Mouse (Mus musculus): ENCODE data around the gene Dysf. TPM values are rescaled to one million over a fixed set of nuclear protein-coding genes. Genes with fewer than 3 reads are reported as not detected.
"Not testable (repeated sequence)": the region's sequence is repeated elsewhere in the genome, so short reads cannot be mapped to it uniquely, and the experiment has no call there.

Gene Dysf
- total RNA-seq (2021) = 1 to 10 TPM; 3.7 to 5.8 TPM

GRCm38 (mm10) chr6:84008363-84009171, at the start of gene Dysf:
Gene Dysf, plus strand, starts transcription at chr6:84008590.
- peak in 1 of 2 experiments; percentile 54 for DNase-seq (ENCODE audit: extremely low spot score in 1 of 2, low spot score in 2 of 2)
- intact Hi-C loops (cut with DNase I) = no loop called here

GRCm38 (mm10) chr6:83987642-83988041, 20.7 kb upstream of the Dysf start:
- intact Hi-C loops (cut with DNase I) = no loop called here
- no peak for DNase-seq (ENCODE audit: extremely low spot score in 1 of 2, low spot score in 2 of 2)

- DNase-seq (ENCODE audit: extremely low spot score in 1 of 2, low spot score in 2 of 2) = no peak
- intact Hi-C loops (cut with DNase I) = no loop called here
Measured at GRCm38 (mm10) chr6:84002716-84003115, 5.7 kb upstream of the Dysf start.

- DNase-seq (ENCODE audit: extremely low spot score in 1 of 2, low spot score in 2 of 2) = no peak
- intact Hi-C loops (cut with DNase I) = no loop called here
Measured at GRCm38 (mm10) chr6:84004295-84004694, 4.1 kb upstream of the Dysf start.

- intact Hi-C loops (cut with DNase I) = no loop called here
- no peak for DNase-seq (ENCODE audit: extremely low spot score in 1 of 2, low spot score in 2 of 2)
Measured at GRCm38 (mm10) chr6:84009172-84009872, 932 bp downstream of the Dysf start.

GRCm38 (mm10) chr6:84009915-84010302, 1.5 kb downstream of the Dysf start:
- DNase-seq (ENCODE audit: extremely low spot score in 1 of 2, low spot score in 2 of 2) = no peak
- intact Hi-C loops (cut with DNase I) = no loop called here

- peak in 1 of 2 experiments; percentile 33 for DNase-seq (ENCODE audit: extremely low spot score in 1 of 2, low spot score in 2 of 2)
- intact Hi-C loops (cut with DNase I) = no loop called here
Measured at GRCm38 (mm10) chr6:84010303-84011225, 2.2 kb downstream of the Dysf start.

- intact Hi-C loops (cut with DNase I) = loop anchor here (5.0 kb wide), 1 partner anchor 47 kb away; no protein-coding TSS in a partner anchor
- peak in 1 of 2 experiments; percentile 75 for DNase-seq (ENCODE audit: extremely low spot score in 1 of 2, low spot score in 2 of 2)
Measured at GRCm38 (mm10) chr6:84014961-84015683, 6.7 kb downstream of the Dysf start.

- DNase-seq (ENCODE audit: extremely low spot score in 1 of 2, low spot score in 2 of 2) = no peak
- intact Hi-C loops (cut with DNase I) = loop anchor here (5.0 kb wide), 1 partner anchor 45 kb away; no protein-coding TSS in a partner anchor
Measured at GRCm38 (mm10) chr6:84016851-84017250, 8.5 kb downstream of the Dysf start.

GRCm38 (mm10) chr6:84017392-84017791, 9.0 kb downstream of the Dysf start:
- intact Hi-C loops (cut with DNase I) = loop anchor here (5.0 kb wide), 1 partner anchor 45 kb away; no protein-coding TSS in a partner anchor
- DNase-seq (ENCODE audit: extremely low spot score in 1 of 2, low spot score in 2 of 2) = no peak

GRCm38 (mm10) chr6:84018906-84019550, 10.6 kb downstream of the Dysf start:
- DNase-seq (ENCODE audit: extremely low spot score in 1 of 2, low spot score in 2 of 2) = peak in 1 of 2 experiments; percentile 64
- intact Hi-C loops (cut with DNase I) = loop anchor here (5.0 kb wide), 1 partner anchor 43 kb away; no protein-coding TSS in a partner anchor

- intact Hi-C loops (cut with DNase I) = no loop called here
- no peak for DNase-seq (ENCODE audit: extremely low spot score in 1 of 2, low spot score in 2 of 2)
Measured at GRCm38 (mm10) chr6:84020002-84020401, 11.6 kb downstream of the Dysf start.

GRCm38 (mm10) chr6:84021990-84022389, 13.6 kb downstream of the Dysf start:
- intact Hi-C loops (cut with DNase I) = no loop called here
- no peak for DNase-seq (ENCODE audit: extremely low spot score in 1 of 2, low spot score in 2 of 2)

- no peak for DNase-seq (ENCODE audit: extremely low spot score in 1 of 2, low spot score in 2 of 2)
- intact Hi-C loops (cut with DNase I) = no loop called here
Measured at GRCm38 (mm10) chr6:84025636-84026035, 17.2 kb downstream of the Dysf start.

GRCm38 (mm10) chr6:84028791-84029190, 20.4 kb downstream of the Dysf start:
- intact Hi-C loops (cut with DNase I) = no loop called here
- no peak for DNase-seq (ENCODE audit: extremely low spot score in 1 of 2, low spot score in 2 of 2)

- intact Hi-C loops (cut with DNase I) = no loop called here
- no peak for DNase-seq (ENCODE audit: extremely low spot score in 1 of 2, low spot score in 2 of 2)
Measured at GRCm38 (mm10) chr6:84029775-84030174, 21.4 kb downstream of the Dysf start.

GRCm38 (mm10) chr6:84032516-84032915, 24.1 kb downstream of the Dysf start:
- intact Hi-C loops (cut with DNase I); DNase-seq (ENCODE audit: extremely low spot score in 1 of 2, low spot score in 2 of 2): not testable (repeated sequence)
